ENCODE assay signal across 8 mouse cellular contexts in the genomic region with DNA sequence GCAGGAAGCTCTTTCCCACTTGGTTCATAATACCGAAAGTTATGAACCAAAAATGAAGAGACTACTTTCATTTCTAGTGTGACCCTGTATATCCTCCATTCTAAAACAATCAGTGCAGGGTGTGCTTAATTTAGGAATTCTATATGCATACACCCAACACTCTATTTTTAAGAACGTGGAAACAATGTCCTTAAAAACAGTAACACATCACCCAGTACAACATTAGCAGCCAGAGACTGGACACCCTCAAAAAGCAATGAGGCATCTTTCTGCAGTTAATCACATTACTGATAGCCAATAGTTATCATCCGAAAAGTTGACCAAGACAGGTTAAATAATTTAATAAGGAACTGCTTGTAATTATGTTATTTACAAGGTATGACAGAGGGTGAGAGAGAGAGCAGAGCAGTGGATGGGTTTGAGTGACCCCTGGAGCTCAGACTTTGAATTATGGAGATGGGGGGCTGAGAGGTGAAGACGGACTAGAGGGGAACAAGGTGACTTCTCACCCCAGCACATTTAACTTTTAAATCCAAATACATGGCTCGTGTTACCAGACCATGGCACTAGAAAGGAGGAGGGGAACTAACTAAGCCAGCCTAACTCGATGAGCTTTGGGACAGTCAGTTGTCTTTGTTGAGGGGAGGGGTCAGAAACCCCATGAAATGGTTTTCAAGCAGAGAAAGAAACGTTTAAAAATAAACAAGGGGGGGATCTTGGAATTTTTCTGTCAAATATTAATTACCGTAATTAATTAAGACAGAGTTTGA. TPM values are rescaled to one million over a fixed set of nuclear protein-coding genes. Genes with fewer than 3 reads are reported as not detected.
A peak's percentile ranks its signal among the peaks of the same experiment; 100 is the strongest.
DNase-seq lines count a peak whose midpoint lies in the region; ATAC-seq and TF ChIP-seq lines count a peak whose summit lies in the region.

No protein-coding gene starts in this region.

- DNase-seq in lung, embryonic 14.5 days, result no peak
- no peak for DNase-seq in lung, postnatal 0 days (ENCODE audit: low spot score)
- DNase-seq in forebrain, embryonic 11.5 days (ENCODE audit: low spot score), result no peak
- no peak for DNase-seq in limb, embryonic 11.5 days (ENCODE audit: low spot score)
- no peak for DNase-seq in stomach, postnatal 0 days (ENCODE audit: low spot score)
- DNase-seq in layer of hippocampus, adult 11-12 months (ENCODE audit: low spot score), result no peak
- DNase-seq in lung, postnatal 36 days, result no peak

- WGBS in lung, embryonic 14.5 days, result 5% methylated on average over 8 of the region's 8 CpGs
- 6% methylated on average over 8 of the region's 8 CpGs for WGBS in lung, postnatal 0 days
- 4% methylated on average over 8 of the region's 8 CpGs for WGBS in forebrain, embryonic 11.5 days
- WGBS in limb, embryonic 11.5 days, result 3% methylated on average over 8 of the region's 8 CpGs
- 11% methylated on average over 8 of the region's 8 CpGs for WGBS in stomach, postnatal 0 days

- H3K9me3 ChIP-seq in lung, embryonic 14.5 days (ENCODE audit: low read depth, low read length), result no peaks in the 10 kb centered on the region
- no peaks in the 10 kb centered on the region for H3K9me3 ChIP-seq in lung, postnatal 0 days (ENCODE audit: low read length)
- H3K9me3 ChIP-seq in forebrain, embryonic 11.5 days (ENCODE audit: control insufficient read depth, low read length), result no peaks in the 10 kb centered on the region
- H3K9me3 ChIP-seq in limb, embryonic 11.5 days (ENCODE audit: control insufficient read depth, low read length), result no peaks in the 10 kb centered on the region
- H3K9me3 ChIP-seq in stomach, postnatal 0 days (ENCODE audit: control insufficient read depth, low read length), result no peaks in the 10 kb centered on the region

- ATAC-seq in lung, embryonic 14.5 days (ENCODE audit: insufficient read depth), result no peak
- no peak for ATAC-seq in lung, postnatal 0 days
- ATAC-seq in forebrain, embryonic 11.5 days (replicated peaks; ENCODE audit: low FRiP score), result no peak
- ATAC-seq in limb, embryonic 11.5 days (ENCODE audit: insufficient number of reproducible peaks, low FRiP score, low TSS enrichment, low read depth), result no peak
- ATAC-seq in stomach, postnatal 0 days (ENCODE audit: low FRiP score, low TSS enrichment), result no peak
- no peak for ATAC-seq in cerebellum, adult (ENCODE audit: insufficient number of reproducible peaks, low FRiP score, low TSS enrichment)

- H3K4me3 ChIP-seq in lung, embryonic 14.5 days (ENCODE audit: low read depth, low read length), result peak overlapping the region; percentile 52; the same call in 1 of the 2 replicates
- no peak overlapping the region for H3K4me3 ChIP-seq in lung, postnatal 0 days (ENCODE audit: low read depth, low read length)
- H3K4me3 ChIP-seq in forebrain, embryonic 11.5 days (ENCODE audit: low read depth, low read length), result peak overlapping the region; percentile 33
- peak overlapping the region; percentile 83 for H3K4me3 ChIP-seq in limb, embryonic 11.5 days (ENCODE audit: low read depth, low read length)
- H3K4me3 ChIP-seq in stomach, postnatal 0 days (ENCODE audit: low read depth, low read length), result peak overlapping the region; percentile 59

- H3K9ac ChIP-seq in lung, embryonic 14.5 days, result no peak overlapping the region
- no peak overlapping the region for H3K9ac ChIP-seq in lung, postnatal 0 days (replicated peaks; ENCODE audit: low read depth)
- no peak overlapping the region; the same call in 1 of the 2 replicates for H3K9ac ChIP-seq in forebrain, embryonic 11.5 days (ENCODE audit: low read length)
- H3K9ac ChIP-seq in limb, embryonic 11.5 days (ENCODE audit: low read length), result peak overlapping the region; percentile 81
- H3K9ac ChIP-seq in stomach, postnatal 0 days (ENCODE audit: low read length), result no peak overlapping the region

- no peaks in the 10 kb centered on the region for H3K4me1 ChIP-seq in lung, embryonic 14.5 days (ENCODE audit: insufficient read depth)
- H3K4me1 ChIP-seq in lung, postnatal 0 days (ENCODE audit: insufficient read depth, low read depth, low read length), result peaks cover 19% of the 10 kb centered on the region; the same call in 1 of the 2 replicates
- H3K4me1 ChIP-seq in forebrain, embryonic 11.5 days (replicated peaks; ENCODE audit: control insufficient read depth, insufficient read depth, low read length), result peaks cover 32% of the 10 kb centered on the region
- H3K4me1 ChIP-seq in limb, embryonic 11.5 days (ENCODE audit: control insufficient read depth, insufficient read depth, low read length), result peaks cover 42% of the 10 kb centered on the region
- H3K4me1 ChIP-seq in stomach, postnatal 0 days (replicated peaks; ENCODE audit: control insufficient read depth, insufficient read depth), result no peaks in the 10 kb centered on the region; the same call in 1 of the 2 replicates

- TF ChIP-seq CTCF in lung, embryonic 14.5 days (IDR thresholded peaks at IDR 0.05; ENCODE audit: low read depth), result no peak
- no peak for TF ChIP-seq CTCF in lung, postnatal 0 days (IDR thresholded peaks at IDR 0.05)
- TF ChIP-seq CTCF in stomach, postnatal 0 days (IDR thresholded peaks at IDR 0.05; ENCODE audit: low read depth), result no peak

- peak overlapping the region; percentile 53; the same call in 1 of the 2 replicates for H3K4me2 ChIP-seq in lung, embryonic 14.5 days
- no peak overlapping the region for H3K4me2 ChIP-seq in lung, postnatal 0 days (replicated peaks; ENCODE audit: low read depth, low read length)
- H3K4me2 ChIP-seq in forebrain, embryonic 11.5 days (ENCODE audit: low read depth, low read length, severe bottlenecking), result peak overlapping the region; percentile 64; the same call in 1 of the 2 replicates
- H3K4me2 ChIP-seq in limb, embryonic 11.5 days (ENCODE audit: low read depth, severe bottlenecking), result peak overlapping the region; percentile 95
- H3K4me2 ChIP-seq in stomach, postnatal 0 days (replicated peaks; ENCODE audit: low read depth), result peak overlapping the region; percentile 44; the same call in 1 of the 2 replicates

- H3K36me3 ChIP-seq in lung, embryonic 14.5 days (ENCODE audit: insufficient read depth), result no peaks in the 10 kb centered on the region
- H3K36me3 ChIP-seq in lung, postnatal 0 days (ENCODE audit: insufficient read depth, low read length), result no peaks in the 10 kb centered on the region
- H3K36me3 ChIP-seq in forebrain, embryonic 11.5 days (ENCODE audit: control insufficient read depth, insufficient read depth, low read length), result no peaks in the 10 kb centered on the region
- H3K36me3 ChIP-seq in limb, embryonic 11.5 days (ENCODE audit: control insufficient read depth, insufficient read depth, low read length), result no peaks in the 10 kb centered on the region
- no peaks in the 10 kb centered on the region for H3K36me3 ChIP-seq in stomach, postnatal 0 days (ENCODE audit: control insufficient read depth, insufficient read depth, low read length)

- TF ChIP-seq EP300 in lung, postnatal 0 days (IDR thresholded peaks at IDR 0.05), result no peak
- no peak for TF ChIP-seq EP300 in stomach, postnatal 0 days (optimal IDR thresholded peaks at IDR 0.05)

- H3K27ac ChIP-seq in lung, embryonic 14.5 days (ENCODE audit: low read depth), result no peak overlapping the region
- H3K27ac ChIP-seq in lung, postnatal 0 days (ENCODE audit: low read length), result no peak overlapping the region
- H3K27ac ChIP-seq in forebrain, embryonic 11.5 days (ENCODE audit: low read depth, low read length), result no peak overlapping the region
- H3K27ac ChIP-seq in limb, embryonic 11.5 days (replicated peaks; ENCODE audit: low read depth, low read length), result peak overlapping the region; percentile 60; the same call in 1 of the 2 replicates
- H3K27ac ChIP-seq in stomach, postnatal 0 days (replicated peaks), result no peak overlapping the region

- H3K27me3 ChIP-seq in lung, embryonic 14.5 days (ENCODE audit: insufficient read depth, low read length), result peaks cover 92% of the 10 kb centered on the region
- H3K27me3 ChIP-seq in lung, postnatal 0 days (replicated peaks; ENCODE audit: insufficient read depth, low read length), result peaks cover 96% of the 10 kb centered on the region
- peaks cover 74% of the 10 kb centered on the region for H3K27me3 ChIP-seq in forebrain, embryonic 11.5 days (ENCODE audit: control insufficient read depth, insufficient read depth, low read length)
- peaks cover 31% of the 10 kb centered on the region for H3K27me3 ChIP-seq in limb, embryonic 11.5 days (ENCODE audit: control insufficient read depth, insufficient read depth, low read length)
- H3K27me3 ChIP-seq in stomach, postnatal 0 days (ENCODE audit: control insufficient read depth, insufficient read depth, low read length), result peaks cover 25% of the 10 kb centered on the region

RNA-seq across cellular contexts. Expression of gene Ebf3, which starts 2.7 kb away (rescaled TPM):
- 0.09 and 0.14 TPM in 2 replicates for polyA plus RNA-seq in lung, embryonic 14.5 days (2014; fragmentation: Nextera tagmentation; extraction: Ambion mirVana)
- polyA plus RNA-seq in lung, postnatal 0 days (2015; fragmentation: Nextera tagmentation; extraction: Ambion mirVana), result not detected in 2 replicates
- polyA plus RNA-seq in forebrain, embryonic 11.5 days (2014; fragmentation: Nextera tagmentation; extraction: Ambion mirVana), result 2.9 and 3.6 TPM in 2 replicates
- polyA plus RNA-seq in limb, embryonic 11.5 days (2014; fragmentation: Nextera tagmentation; extraction: Ambion mirVana), result 9.8 and 10.3 TPM in 2 replicates
- 0.58 and 0.65 TPM in 2 replicates for polyA plus RNA-seq in stomach, postnatal 0 days (2015; fragmentation: Nextera tagmentation; extraction: Ambion mirVana)
